Mouse (Mus musculus): ENCODE measurements around the gene Synpo2. TPM values are rescaled to one million over a fixed set of nuclear protein-coding genes. Genes with fewer than 3 reads are reported as not detected.

Gene Synpo2
- total RNA-seq (2012; rRNA removed) = 0.37 and 1.6 TPM in 2 replicates

DNA sequence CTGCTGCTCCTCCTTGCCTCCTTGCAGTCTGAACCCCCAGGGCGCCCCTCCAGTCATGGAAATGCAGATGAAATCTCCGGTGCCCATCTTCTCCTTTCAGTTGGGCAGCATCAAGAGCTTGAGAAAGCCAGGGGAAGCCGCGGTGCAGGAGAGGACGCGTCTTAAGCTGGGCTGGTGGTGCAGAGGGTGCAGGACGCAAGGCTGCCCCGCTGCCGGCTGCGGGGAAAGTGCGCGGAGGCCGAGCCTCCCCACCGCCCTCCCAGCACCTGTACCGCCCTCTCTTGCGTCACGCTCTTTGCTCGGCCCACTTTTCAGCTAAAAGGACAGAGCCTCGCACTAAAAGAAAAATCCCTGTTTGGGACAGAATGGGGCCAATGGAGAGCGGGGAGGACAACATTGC is at the start of gene Synpo2:
Synpo2 (minus strand) TSS at position 229 of the 400 bp plus-strand sequence.
- in situ Hi-C loops (cut with MboI; ENCODE audit: low sequenced_read_pairs in 2 of 2, unreplicated experiment in 2 of 2) = no loop called here
- Histone ChIP-seq H3K4me3 (ENCODE audit: insufficient read depth in 1 of 2, low read depth in 1 of 2, low read length in 2 of 2, poor library complexity in 1 of 2, severe bottlenecking in 1 of 2) (peak within 1 kb of the TSS; percentile 46 to 64), H3K27ac (ENCODE audit: insufficient read depth, low read depth, low read length, poor library complexity, severe bottlenecking) (no peak within 1 kb of the TSS), H3K9me3 (ENCODE audit: control insufficient read depth, insufficient read depth, low read depth, low read length) (no peaks in the 10 kb centered on the region), H3K36me3 (ENCODE audit: control insufficient read depth, insufficient read depth, low read length, poor library complexity, severe bottlenecking) (no peaks in the 10 kb centered on the region), H3K9ac (ENCODE audit: insufficient read depth, low read depth, low read length, poor library complexity, severe bottlenecking) (no peak within 1 kb of the TSS), H3K4me1 (ENCODE audit: control insufficient read depth in 2 of 2, insufficient read depth in 2 of 2, low read length in 2 of 2, poor library complexity in 1 of 2) (no peaks in the 10 kb centered on the region)
- TF ChIP-seq CHD2 (IDR thresholded peaks at IDR 0.05; ENCODE audit: low read depth, low read length) = no peak
- TF ChIP-seq MAFK (IDR thresholded peaks at IDR 0.05; ENCODE audit: insufficient read depth, low read depth, low read length) = no peak
- no peak for TF ChIP-seq ZC3H11A (IDR thresholded peaks at IDR 0.05; ENCODE audit: borderline replicate concordance, low read depth, low read length)
- no peak for TF ChIP-seq HCFC1 (IDR thresholded peaks at IDR 0.05; ENCODE audit: borderline replicate concordance, insufficient read depth, low read length)
- TF ChIP-seq ZNF384 (IDR thresholded peaks at IDR 0.05; ENCODE audit: low read depth, low read length) = no peak
- DNase-seq (ENCODE audit: low read depth, low spot score) = peak; percentile 43

DNA sequence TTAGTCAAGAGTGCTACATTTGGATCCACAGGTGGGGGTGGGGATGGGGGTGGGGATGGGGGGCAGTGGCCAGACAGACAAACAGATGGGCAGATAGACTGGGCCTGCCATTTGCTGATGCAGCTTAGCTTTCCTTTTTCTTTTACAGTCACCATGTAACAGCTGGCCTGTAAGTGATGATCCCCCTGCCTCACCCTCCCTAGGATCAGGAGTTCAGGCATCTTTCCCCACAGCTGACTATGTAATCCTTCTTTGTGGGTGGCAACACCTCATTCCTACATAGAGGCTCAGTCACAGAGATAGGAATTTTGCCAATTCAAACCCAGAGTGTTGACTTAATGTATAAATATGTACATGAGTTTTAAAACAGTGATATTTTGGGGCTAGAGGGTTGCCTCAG is 49.7 kb upstream of the Synpo2 start:
- H3K4me1 ChIP-seq (ENCODE audit: control insufficient read depth in 2 of 2, insufficient read depth in 2 of 2, low read length in 2 of 2, poor library complexity in 1 of 2) = peaks cover 0 to 3% of the 10 kb centered on the region in 2 experiments; a peak in 1 of 4 replicates
- no peak for DNase-seq (ENCODE audit: low read depth, low spot score)
- no peak overlapping the region for H3K4me3 ChIP-seq (ENCODE audit: insufficient read depth in 1 of 2, low read depth in 1 of 2, low read length in 2 of 2, poor library complexity in 1 of 2, severe bottlenecking in 1 of 2)
- in situ Hi-C loops (cut with MboI; ENCODE audit: low sequenced_read_pairs in 2 of 2, unreplicated experiment in 2 of 2) = no loop called here
- H3K36me3 ChIP-seq (ENCODE audit: control insufficient read depth, insufficient read depth, low read length, poor library complexity, severe bottlenecking) = peaks cover 4% of the 10 kb centered on the region; the same call in 1 of the 2 replicates
- TF ChIP-seq ZC3H11A (IDR thresholded peaks at IDR 0.05; ENCODE audit: borderline replicate concordance, low read depth, low read length) (no peak), MAFK (IDR thresholded peaks at IDR 0.05; ENCODE audit: insufficient read depth, low read depth, low read length) (no peak), CHD2 (IDR thresholded peaks at IDR 0.05; ENCODE audit: low read depth, low read length) (no peak), HCFC1 (IDR thresholded peaks at IDR 0.05; ENCODE audit: borderline replicate concordance, insufficient read depth, low read length) (no peak), ZNF384 (IDR thresholded peaks at IDR 0.05; ENCODE audit: low read depth, low read length) (no peak)
- no peaks in the 10 kb centered on the region for H3K9me3 ChIP-seq (ENCODE audit: control insufficient read depth, insufficient read depth, low read depth, low read length)
- H3K9ac ChIP-seq (ENCODE audit: insufficient read depth, low read depth, low read length, poor library complexity, severe bottlenecking) = no peak overlapping the region
- H3K27ac ChIP-seq (ENCODE audit: insufficient read depth, low read depth, low read length, poor library complexity, severe bottlenecking) = no peak overlapping the region

DNA sequence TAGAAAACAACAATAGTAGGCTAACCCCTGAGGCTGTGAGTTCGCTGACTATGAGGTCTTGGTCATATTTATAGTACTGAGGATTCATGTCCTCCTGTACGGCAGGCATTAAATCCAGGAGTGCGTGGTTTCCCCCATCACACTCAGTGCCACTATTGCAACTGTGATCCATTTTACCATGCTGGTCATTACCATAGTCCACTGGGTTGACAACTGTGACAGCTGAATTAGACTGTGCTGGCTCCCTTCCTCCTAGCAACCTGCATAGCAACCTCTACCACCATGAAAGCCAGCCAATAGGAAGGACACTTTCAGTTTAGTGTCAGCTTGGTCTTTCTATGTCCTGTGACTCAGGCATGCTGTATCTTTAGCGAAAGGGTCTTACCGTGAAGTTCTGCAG is 48.3 kb upstream of the Synpo2 start:
- Histone ChIP-seq H3K36me3 (ENCODE audit: control insufficient read depth, insufficient read depth, low read length, poor library complexity, severe bottlenecking) (peaks cover 4% of the 10 kb centered on the region; the same call in 1 of the 2 replicates), H3K4me1 (ENCODE audit: control insufficient read depth in 2 of 2, insufficient read depth in 2 of 2, low read length in 2 of 2, poor library complexity in 1 of 2) (no peaks in the 10 kb centered on the region), H3K9me3 (ENCODE audit: control insufficient read depth, insufficient read depth, low read depth, low read length) (no peaks in the 10 kb centered on the region), H3K9ac (ENCODE audit: insufficient read depth, low read depth, low read length, poor library complexity, severe bottlenecking) (no peak overlapping the region), H3K27ac (ENCODE audit: insufficient read depth, low read depth, low read length, poor library complexity, severe bottlenecking) (no peak overlapping the region), H3K4me3 (ENCODE audit: insufficient read depth in 1 of 2, low read depth in 1 of 2, low read length in 2 of 2, poor library complexity in 1 of 2, severe bottlenecking in 1 of 2) (no peak overlapping the region)
- in situ Hi-C loops (cut with MboI; ENCODE audit: low sequenced_read_pairs in 2 of 2, unreplicated experiment in 2 of 2) = no loop called here
- TF ChIP-seq MAFK (IDR thresholded peaks at IDR 0.05; ENCODE audit: insufficient read depth, low read depth, low read length) (no peak), CHD2 (IDR thresholded peaks at IDR 0.05; ENCODE audit: low read depth, low read length) (no peak), ZNF384 (IDR thresholded peaks at IDR 0.05; ENCODE audit: low read depth, low read length) (no peak), ZC3H11A (IDR thresholded peaks at IDR 0.05; ENCODE audit: borderline replicate concordance, low read depth, low read length) (no peak), HCFC1 (IDR thresholded peaks at IDR 0.05; ENCODE audit: borderline replicate concordance, insufficient read depth, low read length) (no peak)
- no peak for DNase-seq (ENCODE audit: low read depth, low spot score)

DNA sequence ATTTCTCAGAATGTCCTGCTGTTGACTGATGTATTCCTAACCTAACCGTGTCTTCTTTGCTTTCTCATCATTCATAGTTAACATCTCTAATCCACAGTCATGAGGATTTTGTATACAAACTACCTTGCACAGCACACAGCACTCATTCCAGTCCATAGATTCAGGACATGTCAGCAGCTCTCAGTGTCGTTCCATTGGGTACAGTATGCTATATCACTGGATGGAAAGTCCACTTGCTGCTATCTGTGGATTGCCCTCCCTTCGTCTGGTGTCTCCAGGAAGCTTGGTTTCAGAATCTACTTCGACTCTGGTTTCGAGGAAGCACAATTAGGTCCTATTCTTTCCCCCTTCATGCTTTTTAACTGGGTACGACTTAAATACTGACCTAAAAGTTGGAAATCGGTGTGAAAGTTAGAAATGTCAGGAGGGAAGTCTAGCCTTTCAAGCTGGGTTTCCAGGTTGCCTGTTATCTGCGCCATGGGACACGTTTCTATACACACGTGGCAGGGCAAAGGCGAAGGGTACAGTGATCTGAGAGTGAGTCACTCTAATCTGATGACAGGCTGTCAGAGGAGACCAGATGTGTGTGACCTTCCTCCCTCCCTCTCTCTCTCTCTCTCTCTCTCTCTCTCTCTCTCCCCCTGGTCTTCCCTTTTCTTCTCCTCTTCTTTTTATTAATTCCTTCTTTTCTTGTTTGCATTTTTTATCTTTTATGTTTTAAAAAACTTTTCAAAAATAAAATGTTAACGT is 47.1 kb upstream of the Synpo2 start:
- DNase-seq (ENCODE audit: low read depth, low spot score) = no peak
- Histone ChIP-seq H3K27ac (ENCODE audit: insufficient read depth, low read depth, low read length, poor library complexity, severe bottlenecking) (no peak overlapping the region), H3K4me3 (ENCODE audit: insufficient read depth in 1 of 2, low read depth in 1 of 2, low read length in 2 of 2, poor library complexity in 1 of 2, severe bottlenecking in 1 of 2) (no peak overlapping the region), H3K9ac (ENCODE audit: insufficient read depth, low read depth, low read length, poor library complexity, severe bottlenecking) (no peak overlapping the region), H3K36me3 (ENCODE audit: control insufficient read depth, insufficient read depth, low read length, poor library complexity, severe bottlenecking) (peaks cover 4% of the 10 kb centered on the region; the same call in 1 of the 2 replicates), H3K9me3 (ENCODE audit: control insufficient read depth, insufficient read depth, low read depth, low read length) (no peaks in the 10 kb centered on the region), H3K4me1 (ENCODE audit: control insufficient read depth in 2 of 2, insufficient read depth in 2 of 2, low read length in 2 of 2, poor library complexity in 1 of 2) (no peaks in the 10 kb centered on the region)
- no peak for TF ChIP-seq MAFK (IDR thresholded peaks at IDR 0.05; ENCODE audit: insufficient read depth, low read depth, low read length)
- no peak for TF ChIP-seq ZC3H11A (IDR thresholded peaks at IDR 0.05; ENCODE audit: borderline replicate concordance, low read depth, low read length)
- no peak for TF ChIP-seq CHD2 (IDR thresholded peaks at IDR 0.05; ENCODE audit: low read depth, low read length)
- TF ChIP-seq HCFC1 (IDR thresholded peaks at IDR 0.05; ENCODE audit: borderline replicate concordance, insufficient read depth, low read length) = no peak
- TF ChIP-seq ZNF384 (IDR thresholded peaks at IDR 0.05; ENCODE audit: low read depth, low read length) = no peak
- in situ Hi-C loops (cut with MboI; ENCODE audit: low sequenced_read_pairs in 2 of 2, unreplicated experiment in 2 of 2) = no loop called here
